Mouse (Mus musculus) MEL-GATA-1-ER (cell line): Measurements from ENCODE around the gene Polr3b.

ENCODE experiments used
- DNase-seq: peaks from one replicate; pipeline ENCODE4 v3.0.0-alpha.2; 2012; ENCODE audit warnings: low read depth; ENCODE audit errors: extremely low read depth

The Polr3b gene

GRCm38 (mm10) chr10:84610783-84611182, 11.3 kb upstream of the Polr3b start:
- no peak for DNase-seq

- no peak for DNase-seq
These were observed 10.4 kb upstream of the Polr3b start for GRCm38 (mm10) chr10:84611664-84612063.

- no peak for DNase-seq
These were observed 9.8 kb upstream of the Polr3b start for GRCm38 (mm10) chr10:84612281-84612680.

GRCm38 (mm10) chr10:84613366-84613765, 8.7 kb upstream of the Polr3b start:
- no peak for DNase-seq

- DNase-seq, result no peak
These were observed 7.0 kb upstream of the Polr3b start for GRCm38 (mm10) chr10:84615076-84615475.

GRCm38 (mm10) chr10:84631182-84631581, 9.1 kb downstream of the Polr3b start:
- no peak for DNase-seq

GRCm38 (mm10) chr10:84632005-84632404, 9.9 kb downstream of the Polr3b start:
- no peak for DNase-seq

- DNase-seq, result no peak
These were observed 14.6 kb downstream of the Polr3b start for GRCm38 (mm10) chr10:84636656-84637055.

GRCm38 (mm10) chr10:84638382-84638781, 16.3 kb downstream of the Polr3b start:
- no peak for DNase-seq

- DNase-seq, result peak; percentile 91
These were observed 17.6 kb downstream of the Polr3b start for GRCm38 (mm10) chr10:84639525-84640287.

GRCm38 (mm10) chr10:84640861-84641260, 18.8 kb downstream of the Polr3b start:
- no peak for DNase-seq

GRCm38 (mm10) chr10:84641576-84641975, 19.5 kb downstream of the Polr3b start:
- no peak for DNase-seq

GRCm38 (mm10) chr10:84645940-84646339, 23.8 kb downstream of the Polr3b start:
- no peak for DNase-seq

GRCm38 (mm10) chr10:84646506-84647102, 24.5 kb downstream of the Polr3b start:
- DNase-seq, result no peak

- DNase-seq, result no peak
These were observed 25.2 kb downstream of the Polr3b start for GRCm38 (mm10) chr10:84647264-84647663.

GRCm38 (mm10) chr10:84648911-84649310, 26.8 kb downstream of the Polr3b start:
- DNase-seq, result no peak

- no peak for DNase-seq
These were observed 31.9 kb downstream of the Polr3b start for GRCm38 (mm10) chr10:84654029-84654428.

- no peak for DNase-seq
These were observed 32.6 kb downstream of the Polr3b start for GRCm38 (mm10) chr10:84654731-84655130.

GRCm38 (mm10) chr10:84656618-84657017, 34.5 kb downstream of the Polr3b start:
- DNase-seq, result no peak

GRCm38 (mm10) chr10:84657437-84658087, 35.5 kb downstream of the Polr3b start:
- DNase-seq, result no peak

GRCm38 (mm10) chr10:84658088-84658848, 36.2 kb downstream of the Polr3b start:
- no peak for DNase-seq

GRCm38 (mm10) chr10:84659281-84659680, 37.2 kb downstream of the Polr3b start:
- DNase-seq, result no peak
